Comparison of ENCODE assay signal across 26 mouse cellular contexts in the genomic region with DNA sequence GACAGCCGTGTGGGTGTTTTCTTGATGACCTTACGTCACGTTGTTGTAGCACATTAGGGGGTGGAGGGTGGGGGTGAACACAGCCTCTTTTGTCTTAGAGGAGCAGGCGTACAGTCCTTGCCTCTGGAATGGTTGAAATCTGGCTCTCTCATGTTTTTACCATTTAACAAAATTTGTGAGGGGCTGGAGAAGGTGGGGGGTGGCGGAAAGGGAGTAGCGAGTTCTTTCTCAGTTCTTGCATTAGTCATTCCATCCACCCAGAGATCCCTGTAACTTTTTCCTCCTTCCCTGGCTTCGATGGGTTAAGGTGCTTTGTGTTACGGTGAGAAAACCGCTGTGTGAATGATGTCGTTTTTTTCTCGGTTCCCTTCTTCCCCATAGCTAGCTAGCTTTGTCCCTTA. TPM values are rescaled to one million over a fixed set of nuclear protein-coding genes. Genes with fewer than 3 reads are reported as not detected.
DNase-seq lines count a peak whose midpoint lies in the region; ATAC-seq and TF ChIP-seq lines count a peak whose summit lies in the region.
"Had no signal": no experiment of that assay in that cellular context is flagged by ENCODE, and none has a peak within 500 bp of the region (broad histone marks: within the 10 kb centered on the region; RNA-seq: fewer than 3 reads in every experiment).

No protein-coding gene starts in this region.

- H3K9me3 ChIP-seq in heart, embryonic 15.5 days (replicated peaks), result no peaks in the 10 kb centered on the region
- H3K9me3 ChIP-seq in CH12.LX (replicated peaks; ENCODE audit: low read length), result no peaks in the 10 kb centered on the region
- H3K9me3 ChIP-seq: forebrain, embryonic 10.5 days; hindbrain, embryonic 13.5 days; limb, embryonic 10.5 days; midbrain, embryonic 13.5 days; neural tube, embryonic 12.5 days had no signal

- no peak for TF ChIP-seq POLR2A in CH12.LX (IDR thresholded peaks at IDR 0.05; ENCODE audit: low read depth, low read length)

- peaks cover 14% of the 10 kb centered on the region for H3K36me3 ChIP-seq in heart, embryonic 15.5 days
- H3K36me3 ChIP-seq in CH12.LX (replicated peaks in 1 of 2; ENCODE audit: control insufficient read depth in 1 of 2, insufficient read depth in 1 of 2, low read length in 1 of 2), result peaks cover 24 to 52% of the 10 kb centered on the region in 2 experiments

- no peak overlapping the region for H3K9ac ChIP-seq in heart, embryonic 15.5 days
- peak overlapping the region; percentile 70 for H3K9ac ChIP-seq in CH12.LX (ENCODE audit: insufficient read depth, low read depth)
- H3K9ac ChIP-seq: embryonic facial prominence, embryonic 13.5 days; forebrain, postnatal 0 days; hindbrain, embryonic 13.5 days; midbrain, embryonic 13.5 days; neural tube, embryonic 12.5 days had no signal

- peak overlapping the region; percentile 47; the same call in 1 of the 2 replicates for H3K27ac ChIP-seq in heart, embryonic 15.5 days
- H3K27ac ChIP-seq in CH12.LX (ENCODE audit: insufficient read depth, low read depth), result peak overlapping the region; percentile 96
- 0 out of 2 replicates have a peak overlapping the region, but pooled peaks have one; percentile 29 for H3K27ac ChIP-seq in brown adipose tissue, adult 24 weeks (replicated peaks; ENCODE audit: low read depth, low read length)
- H3K27ac ChIP-seq: embryonic facial prominence, embryonic 13.5 days; forebrain, embryonic 10.5 days; hindbrain, embryonic 13.5 days; limb, embryonic 10.5 days; midbrain, embryonic 13.5 days; neural tube, embryonic 12.5 days had no signal

- TF ChIP-seq EP300 in CH12.LX (IDR thresholded peaks at IDR 0.05; ENCODE audit: low read length), result peak; percentile 51

- H3K27me3 ChIP-seq in heart, embryonic 15.5 days, result no peaks in the 10 kb centered on the region
- no peaks in the 10 kb centered on the region for H3K27me3 ChIP-seq in CH12.LX (replicated peaks)
- H3K27me3 ChIP-seq: embryonic facial prominence, embryonic 13.5 days; hindbrain, embryonic 13.5 days; midbrain, embryonic 13.5 days; neural tube, embryonic 12.5 days; Patski had no signal

- no peak overlapping the region for H3K4me3 ChIP-seq in heart, embryonic 15.5 days
- H3K4me3 ChIP-seq in CH12.LX (replicated peaks in 1 of 3; ENCODE audit: low read depth in 2 of 3, low read length in 2 of 3, poor library complexity in 1 of 3), result peak overlapping the region in 2 of 3 experiments; percentile 22 to 37
- no peak overlapping the region for H3K4me3 ChIP-seq in brown adipose tissue, adult 24 weeks (ENCODE audit: insufficient read depth, low read depth, low read length)
- H3K4me3 ChIP-seq: embryonic facial prominence, embryonic 13.5 days; forebrain, embryonic 10.5 days; hindbrain, embryonic 13.5 days; limb, embryonic 10.5 days; midbrain, embryonic 13.5 days; neural tube, embryonic 12.5 days had no signal

- TF ChIP-seq CTCF in CH12.LX (conservative IDR thresholded peaks at IDR 0.05 in 1 of 2, IDR thresholded peaks at IDR 0.05 in 1 of 2; ENCODE audit: low read depth in 2 of 2, low read length in 2 of 2), result no peak

- peaks cover 14% of the 10 kb centered on the region; the same call in 1 of the 2 replicates for H3K4me1 ChIP-seq in heart, embryonic 15.5 days (replicated peaks)
- peaks cover 24 to 54% of the 10 kb centered on the region in 2 experiments; a peak in 3 of 4 replicates for H3K4me1 ChIP-seq in CH12.LX (ENCODE audit: control insufficient read depth in 1 of 2, insufficient read depth in 2 of 2)
- no peaks in the 10 kb centered on the region for H3K4me1 ChIP-seq in brown adipose tissue, adult 24 weeks (ENCODE audit: control insufficient read depth, insufficient read depth, insufficient read length, low read length)
- H3K4me1 ChIP-seq: embryonic facial prominence, embryonic 13.5 days; forebrain, embryonic 10.5 days; hindbrain, embryonic 13.5 days; limb, embryonic 10.5 days; midbrain, embryonic 13.5 days; neural tube, embryonic 12.5 days had no signal

- no peak for DNase-seq in heart, postnatal 10 days
- peak; percentile 57 for DNase-seq in CH12.LX (ENCODE audit: extremely low read depth)
- DNase-seq in thymus, postnatal 36 days, result no peak
- DNase-seq in kidney, adult 8-10 months, result no peak
- DNase-seq: adrenal gland, postnatal 14 days; cerebellum, adult 9-11 months; forebrain, postnatal 0 days; heart, postnatal 14 days; kidney, adult 2 months; kidney, postnatal 36 days; lung, adult 2 months; lung, postnatal 36 days; right cerebral cortex, adult 18-20 months; thymus, postnatal 4 days had no signal

- no peak overlapping the region for H3K4me2 ChIP-seq in heart, embryonic 15.5 days
- peak overlapping the region; percentile 88 for H3K4me2 ChIP-seq in CH12.LX (ENCODE audit: insufficient read depth, low read depth, poor library complexity, severe bottlenecking)
- H3K4me2 ChIP-seq: embryonic facial prominence, embryonic 13.5 days; hindbrain, embryonic 13.5 days; midbrain, embryonic 13.5 days; neural tube, embryonic 12.5 days had no signal

- no peak for TF ChIP-seq RAD21 in CH12.LX (IDR thresholded peaks at IDR 0.05; ENCODE audit: low read depth, low read length)

- in situ Hi-C loops in CH12.LX (cut with MboI; ENCODE audit: low pct_ligation_motif_present, low pct_unique_long_range_greater_than_20kb, low sequenced_read_pairs), result loop anchor here (10.0 kb wide), 1 partner anchor 165 kb away; no protein-coding TSS in a partner anchor

- ATAC-seq in heart, embryonic 15.5 days (replicated peaks; ENCODE audit: insufficient number of reproducible peaks, insufficient read depth, low FRiP score, low read depth), result no peak
- ATAC-seq in megakaryocyte progenitor cell, adult 5-6 weeks (replicated peaks; ENCODE audit: poor library complexity), result peak; percentile 17; the same call in 1 of the 2 replicates
- ATAC-seq: forebrain, postnatal 0 days; midbrain, embryonic 13.5 days; Patski had no signal

- 70% methylated on average over 11 of the region's 11 CpGs for WGBS in heart, embryonic 15.5 days

- intact Hi-C loops in heart, postnatal 10 days (cut with DNase I), result no loop called here

- H3K79me2 ChIP-seq in CH12.LX (replicated peaks; ENCODE audit: control insufficient read depth, extremely low read depth, insufficient read depth, poor library complexity, severe bottlenecking), result no peaks in the 10 kb centered on the region

- dilution Hi-C loops in CH12.LX (cut with MboI; ENCODE audit: extremely low pct_ligation_motif_present, extremely low pct_unique_long_range_greater_than_20kb, low sequenced_read_pairs), result no loop called here

TF ChIP-seq in CH12.LX, 34 proteins besides CTCF, POLR2A, EP300 and RAD21 (continues in another document):
- TF ChIP-seq USF1 (IDR thresholded peaks at IDR 0.05; ENCODE audit: low read depth, low read length) (no peak), MXI1 (IDR thresholded peaks at IDR 0.05; ENCODE audit: low read depth, low read length) (peak; percentile 76; the same call in 1 of the 2 replicates), ZMIZ1 (IDR thresholded peaks at IDR 0.05; ENCODE audit: low read depth, low read length) (0 out of 2 replicates have a peak, but pooled peaks have one; percentile 68), MYC (IDR thresholded peaks at IDR 0.05; ENCODE audit: low read depth, low read length) (no peak; the same call in 1 of the 2 replicates), ZC3H11A (IDR thresholded peaks at IDR 0.05; ENCODE audit: low read depth, low read length) (no peak), MAZ (IDR thresholded peaks at IDR 0.05; ENCODE audit: low read depth, low read length) (peak; percentile 36; the same call in 1 of the 2 replicates), JUN (IDR thresholded peaks at IDR 0.05; ENCODE audit: insufficient read depth, low read depth, low read length) (no peak; the same call in 1 of the 2 replicates), CHD2 (IDR thresholded peaks at IDR 0.05; ENCODE audit: low read length) (0 out of 2 replicates have a peak, but pooled peaks have one; percentile 47), NELFE (IDR thresholded peaks at IDR 0.05; ENCODE audit: low read depth, low read length) (peak; percentile 50; the same call in 1 of the 2 replicates), RCOR1 (conservative IDR thresholded peaks at IDR 0.05; ENCODE audit: low read depth, low read length) (peak; percentile 78; the same call in 1 of the 2 replicates), MAX (IDR thresholded peaks at IDR 0.05; ENCODE audit: low read length) (peak; percentile 11; the same call in 1 of the 2 replicates), TCF12 (IDR thresholded peaks at IDR 0.05; ENCODE audit: low read depth, low read length) (no peak), E2F4 (IDR thresholded peaks at IDR 0.05; ENCODE audit: insufficient replicate concordance, low read depth, low read length) (0 out of 2 replicates have a peak, but pooled peaks have one; percentile 20)

RNA-seq across cellular contexts. Expression of gene Sycp3, which starts 39.2 kb away (rescaled TPM):
- 0.16 and 0.35 TPM in 2 replicates for polyA plus RNA-seq in heart, embryonic 15.5 days (2015; fragmentation: Nextera tagmentation; extraction: Ambion mirVana)
- total RNA-seq in heart, postnatal 10 days (2021), result under 1 TPM in 1 of 2 experiments, not detected in 1; 0.60 TPM
- not detected in 2 replicates for total RNA-seq in CH12.LX (2012; rRNA removed)
- not detected in 2 replicates for total RNA-seq in CH12.LX (2014; rRNA removed)
- not detected in 2 replicates for polyA plus RNA-seq in CH12.LX (2012; ENCODE audit: insufficient read length, low read depth)
- polyA plus RNA-seq in brown adipose tissue, adult 24 weeks (2012; ENCODE audit: insufficient read depth, insufficient read length, missing spikeins), result 13.5 and 43.7 TPM in 2 replicates
- total RNA-seq in megakaryocyte progenitor cell, adult 5-6 weeks (2015), result not detected in 2 replicates
- total RNA-seq in megakaryocyte progenitor cell, adult 5-6 weeks (2017), result not detected in 2 replicates
- total RNA-seq: heart, postnatal 14 days; liver, adult 2 months had no signal
- polyA plus RNA-seq: inflammation-experienced regulatory T-cells, adult 6 months; kidney, adult 2 months; liver, adult 2 months; lung, adult 2 months; neural tube, embryonic 12.5 days; Patski had no signal

RNA-seq across cellular contexts. Expression of gene Gnptab, which starts 41.2 kb away (rescaled TPM):
- polyA plus RNA-seq in heart, embryonic 15.5 days (2015; fragmentation: Nextera tagmentation; extraction: Ambion mirVana), result 7.5 and 10.5 TPM in 2 replicates
- total RNA-seq in heart, postnatal 10 days (2021), result 10 to 100 TPM; 33.1 to 36.8 TPM
- total RNA-seq in CH12.LX (2012; rRNA removed) (18.0 and 18.7 TPM in 2 replicates), CH12.LX (2014; rRNA removed) (12.2 and 13.2 TPM in 2 replicates)
- polyA plus RNA-seq in CH12.LX (2012; ENCODE audit: insufficient read length, low read depth), result 34.7 and 38.2 TPM in 2 replicates
- polyA plus RNA-seq in brown adipose tissue, adult 24 weeks (2012; ENCODE audit: insufficient read depth, insufficient read length, missing spikeins), result 18.3 and 30.1 TPM in 2 replicates
- total RNA-seq in megakaryocyte progenitor cell, adult 5-6 weeks (2015), result 117 and 142 TPM in 2 replicates
- total RNA-seq in megakaryocyte progenitor cell, adult 5-6 weeks (2017), result 48.7 and 58.3 TPM in 2 replicates

RNA-seq across cellular contexts. Expression of gene Dram1, which starts 41.3 kb away (rescaled TPM):
- 3.2 and 5.9 TPM in 2 replicates for polyA plus RNA-seq in heart, embryonic 15.5 days (2015; fragmentation: Nextera tagmentation; extraction: Ambion mirVana)
- 1 to 10 TPM; 3.0 to 4.2 TPM for total RNA-seq in heart, postnatal 10 days (2021)
- 0.04 TPM in 2 replicates for total RNA-seq in CH12.LX (2012; rRNA removed)
- total RNA-seq in CH12.LX (2014; rRNA removed), result not detected in 2 replicates
- not detected in 2 replicates for polyA plus RNA-seq in CH12.LX (2012; ENCODE audit: insufficient read length, low read depth)
- polyA plus RNA-seq in brown adipose tissue, adult 24 weeks (2012; ENCODE audit: insufficient read depth, insufficient read length, missing spikeins), result 31.8 and 40.7 TPM in 2 replicates
- total RNA-seq in megakaryocyte progenitor cell, adult 5-6 weeks (2015), result 38.5 and 45.3 TPM in 2 replicates
- total RNA-seq in megakaryocyte progenitor cell, adult 5-6 weeks (2017), result 26.8 and 33.4 TPM in 2 replicates

Comparison
In these comparisons a context has a peak if more than half of its experiments do, and no peak if none do; other contexts are left out.
1. H3K27ac ChIP-seq: peak in every context shown above with its lines; median percentile 96 in CH12.LX; 47 in heart, embryonic 15.5 days; 29 in brown adipose tissue, adult 24 weeks.
2. H3K4me3 ChIP-seq: peak in CH12.LX (2 of 3); none in heart, embryonic 15.5 days (single experiment) and brown adipose tissue, adult 24 weeks (single experiment).
3. RNA of gene Dram1, which starts 41.3 kb away (total RNA-seq): 26.8 to 45.3 TPM in megakaryocyte progenitor cell, adult 5-6 weeks; 3.0 to 4.2 TPM in heart, postnatal 10 days and 0.04 TPM in CH12.LX; every median in the first group is over 4 times any median in the second.